Mouse (Mus musculus) heart, embryonic 11.5 days (tissue): ENCODE data around the gene Apc2. TPM values are rescaled to one million over a fixed set of nuclear protein-coding genes. Genes with fewer than 3 reads are reported as not detected.
A peak's percentile ranks its signal among the peaks of the same experiment; 100 is the strongest.

ENCODE experiments used
- ATAC-seq: fragments of 200-750 bp; cut with Nextera tagmentation; replicated peaks from 2 replicates; pipeline ENCODE4 v1.8.0; 2017; ENCODE audit warnings: moderate library complexity; ENCODE audit not compliant: insufficient number of reproducible peaks, low FRiP score, low TSS enrichment
- H3K27ac ChIP-seq: fragments of 300-500 bp; sonication (generic); 2 replicates; pipeline ENCODE4 v1.5.1; 2014; ENCODE audit warnings: mild to moderate bottlenecking, low read depth, low read length
- H3K27me3 ChIP-seq: fragments of 300-500 bp; sonication (generic); 2 replicates; pipeline ENCODE4 v1.6.1; 2014; ENCODE audit warnings: mild to moderate bottlenecking, low read length, mixed read lengths; ENCODE audit not compliant: control insufficient read depth, insufficient read depth
- H3K36me3 ChIP-seq: fragments of 300-500 bp; sonication (generic); 2 replicates; pipeline ENCODE4 v1.6.1; 2014; ENCODE audit warnings: mild to moderate bottlenecking, low read length, moderate library complexity, mixed read lengths; ENCODE audit not compliant: control insufficient read depth, insufficient read depth
- H3K4me1 ChIP-seq: fragments of 300-500 bp; sonication (generic); 2 replicates; pipeline ENCODE4 v1.6.1; 2014; ENCODE audit warnings: low read length; ENCODE audit not compliant: control insufficient read depth, insufficient read depth
- H3K4me2 ChIP-seq: fragments of 300-500 bp; sonication (generic); 2 replicates; pipeline ENCODE4 v1.6.1; 2014; ENCODE audit warnings: mild to moderate bottlenecking, moderate library complexity
- H3K4me3 ChIP-seq: fragments of 300-500 bp; sonication (generic); 2 replicates; pipeline ENCODE4 v1.5.1; 2014; ENCODE audit warnings: low read depth, low read length
- H3K9ac ChIP-seq: fragments of 300-500 bp; sonication (generic); 2 replicates; pipeline ENCODE4 v1.6.1; 2014; ENCODE audit warnings: mild to moderate bottlenecking, low read depth, low read length, moderate library complexity
- H3K9me3 ChIP-seq: fragments of 300-500 bp; sonication (generic); replicated peaks from 2 replicates; pipeline ENCODE4 v1.6.1; 2016; ENCODE audit warnings: low read length; ENCODE audit not compliant: control insufficient read depth
- WGBS: fragments of 180-500 bp; shearing (Covaris S2); extraction: QIAGEN DNeasy Blood & Tissue Kit; methylation state at CpG from one replicate; pipeline ENCODE4 v1.1.7; 2014; ENCODE audit not compliant: insufficient replicate concordance; 5-methylcytosine and 5-hydroxymethylcytosine counted together
- polyA plus RNA-seq: library from polyadenylated mRNA; unstranded; fragments of >200 nt; fragmentation: Nextera tagmentation; extraction: Ambion mirVana; gene quantifications from 2 replicates; pipeline ENCODE4 v1.2.1, GENCODE M21; 2014

Gene Apc2
- polyA plus RNA-seq, 1 experiment from 2014 or later, result 0.69 TPM

- Histone ChIP-seq H3K4me1 (peaks cover 48% of the 10 kb centered on the region), H3K4me3 (no peak overlapping the region), H3K27me3 (peaks cover 77% of the 10 kb centered on the region), H3K9me3 (no peaks in the 10 kb centered on the region), H3K36me3 (peaks cover 5% of the 10 kb centered on the region; the same call in 1 of the 2 replicates), H3K9ac (no peak overlapping the region), H3K27ac (no peak overlapping the region), H3K4me2 (0 out of 2 replicates have a peak overlapping the region, but pooled peaks have one; percentile 14)
- WGBS, result 44% methylated on average over 27 of the region's 27 CpGs
- ATAC-seq, result no peak
Observed at GRCm38 (mm10) chr10:80315315-80315714, 19.5 kb downstream of the Apc2 start.

- Histone ChIP-seq H3K27ac (no peak overlapping the region), H3K4me2 (peak overlapping the region; percentile 40), H3K27me3 (peaks cover 66% of the 10 kb centered on the region)
Observed at GRCm38 (mm10) chr10:80316359-80316781, 20.6 kb downstream of the Apc2 start.

GRCm38 (mm10) chr10:80317011-80317410 is 21.2 kb downstream of the Apc2 start:
- peaks cover 5% of the 10 kb centered on the region; the same call in 1 of the 2 replicates for H3K36me3 ChIP-seq
- H3K4me1 ChIP-seq, result peaks cover 48% of the 10 kb centered on the region
- no peak for ATAC-seq
- H3K9me3 ChIP-seq, result no peaks in the 10 kb centered on the region
- H3K9ac ChIP-seq, result 0 out of 2 replicates have a peak overlapping the region, but pooled peaks have one; percentile 50
- H3K4me2 ChIP-seq, result peak overlapping the region; percentile 40
- 51% methylated on average over 10 of the region's 10 CpGs for WGBS
- no peak overlapping the region; the same call in 1 of the 2 replicates for H3K4me3 ChIP-seq
- H3K27me3 ChIP-seq, result peaks cover 60% of the 10 kb centered on the region
- H3K27ac ChIP-seq, result no peak overlapping the region

More at GRCm38 (mm10) chr10:80316359-80316781, 20.6 kb downstream of the Apc2 start:
- H3K4me1 ChIP-seq, result peaks cover 48% of the 10 kb centered on the region
- WGBS, result 17% methylated on average over 11 of the region's 11 CpGs
- peaks cover 5% of the 10 kb centered on the region; the same call in 1 of the 2 replicates for H3K36me3 ChIP-seq
- H3K9ac ChIP-seq, result peak overlapping the region; percentile 50; the same call in 1 of the 2 replicates
- peak overlapping the region; percentile 14; the same call in 1 of the 2 replicates for H3K4me3 ChIP-seq
- no peaks in the 10 kb centered on the region for H3K9me3 ChIP-seq
- no peak for ATAC-seq

GRCm38 (mm10) chr10:80320340-80320760 is 24.6 kb downstream of the Apc2 start, which contains the start of gene 2310011J03Rik:
TSS of gene 2310011J03Rik (minus strand) at chr10:80320537.
- under 1% methylated on average over 34 of the region's 34 CpGs for WGBS
- Histone ChIP-seq H3K27ac (peak within 1 kb of the TSS; percentile 68), H3K27me3 (peaks cover 53% of the 10 kb centered on the region)

GRCm38 (mm10) chr10:80321014-80321669 is 25.4 kb downstream of the Apc2 start:
- Histone ChIP-seq H3K9me3 (no peaks in the 10 kb centered on the region), H3K27me3 (peaks cover 51% of the 10 kb centered on the region), H3K9ac (no peak overlapping the region), H3K4me1 (peaks cover 30% of the 10 kb centered on the region), H3K4me3 (no peak overlapping the region), H3K27ac (no peak overlapping the region), H3K4me2 (no peak overlapping the region), H3K36me3 (peaks cover 5% of the 10 kb centered on the region; the same call in 1 of the 2 replicates)
- WGBS, result 83% methylated on average over 6 of the region's 6 CpGs
- no peak for ATAC-seq

More at GRCm38 (mm10) chr10:80320340-80320760, 24.6 kb downstream of the Apc2 start, which contains the start of gene 2310011J03Rik:
- peaks cover 36% of the 10 kb centered on the region for H3K4me1 ChIP-seq
- H3K4me2 ChIP-seq, result peak within 1 kb of the TSS; percentile 88
- H3K4me3 ChIP-seq, result peak within 1 kb of the TSS; percentile 88
- no peaks in the 10 kb centered on the region for H3K9me3 ChIP-seq
- H3K36me3 ChIP-seq, result peaks cover 5% of the 10 kb centered on the region; the same call in 1 of the 2 replicates
- ATAC-seq, result no peak
- H3K9ac ChIP-seq, result peak within 1 kb of the TSS; percentile 87

GRCm38 (mm10) chr10:80321670-80322581 is 26.1 kb downstream of the Apc2 start:
- Histone ChIP-seq H3K27me3 (peaks cover 45% of the 10 kb centered on the region), H3K9me3 (no peaks in the 10 kb centered on the region), H3K4me3 (peak overlapping the region; percentile 64), H3K36me3 (peaks cover 5% of the 10 kb centered on the region; the same call in 1 of the 2 replicates), H3K9ac (peak overlapping the region; percentile 65; the same call in 1 of the 2 replicates), H3K27ac (no peak overlapping the region), H3K4me1 (peaks cover 22% of the 10 kb centered on the region), H3K4me2 (peak overlapping the region; percentile 98)
- 91% methylated on average over 21 of the region's 21 CpGs for WGBS
- ATAC-seq, result no peak

- Histone ChIP-seq H3K4me3 (peak overlapping the region; percentile 64), H3K9me3 (no peaks in the 10 kb centered on the region), H3K9ac (peak overlapping the region; percentile 65), H3K36me3 (peaks cover 2% of the 10 kb centered on the region; the same call in 1 of the 2 replicates), H3K4me2 (peak overlapping the region; percentile 98), H3K27me3 (peaks cover 36% of the 10 kb centered on the region), H3K4me1 (peaks cover 15% of the 10 kb centered on the region), H3K27ac (0 out of 2 replicates have a peak overlapping the region, but pooled peaks have one; percentile 29)
- 11% methylated on average over 28 of the region's 28 CpGs for WGBS
- no peak for ATAC-seq
Observed at GRCm38 (mm10) chr10:80322811-80323211, 27.0 kb downstream of the Apc2 start.
